Mouse (Mus musculus): ENCODE data around the gene Cdsn. TPM values are rescaled to one million over a fixed set of nuclear protein-coding genes. Genes with fewer than 3 reads are reported as not detected.

The Cdsn gene
- polyA plus RNA-seq, 1 experiment from 2014 or later: 0.02 TPM

- no peak overlapping the region for H3K4me2 ChIP-seq (ENCODE audit: low read depth, low read length)
- H3K36me3 ChIP-seq (ENCODE audit: control insufficient read depth, insufficient read depth): no peaks in the 10 kb centered on the region
- H3K27me3 ChIP-seq (ENCODE audit: control insufficient read depth, insufficient read depth, low read depth, low read length): no peaks in the 10 kb centered on the region
- no peaks in the 10 kb centered on the region for H3K9me3 ChIP-seq (replicated peaks; ENCODE audit: control insufficient read depth, low read length)
- H3K4me3 ChIP-seq (ENCODE audit: low read depth, low read length): no peak overlapping the region
- no peak overlapping the region for H3K27ac ChIP-seq (ENCODE audit: low read length)
- WGBS (ENCODE audit: insufficient replicate concordance): 70% methylated on average over 13 of the region's 13 CpGs
- ATAC-seq (ENCODE audit: low read depth): no peak
- H3K9ac ChIP-seq (ENCODE audit: low read depth, low read length): no peak overlapping the region
- no peaks in the 10 kb centered on the region for H3K4me1 ChIP-seq (ENCODE audit: control insufficient read depth, low read depth, low read length)
Measured at GRCm38 (mm10) chr17:35556186-35556765, 4.3 kb downstream of the Cdsn start.

GRCm38 (mm10) chr17:35556812-35557211 lies 4.9 kb downstream of the Cdsn start:
- 24% methylated on average over 5 of the region's 5 CpGs for whole genome bisulfite sequencing (ENCODE audit: insufficient replicate concordance)
- Histone ChIP-seq H3K27ac (ENCODE audit: low read length) (no peak overlapping the region), H3K4me3 (ENCODE audit: low read depth, low read length) (no peak overlapping the region), H3K27me3 (ENCODE audit: control insufficient read depth, insufficient read depth, low read depth, low read length) (no peaks in the 10 kb centered on the region), H3K4me1 (ENCODE audit: control insufficient read depth, low read depth, low read length) (no peaks in the 10 kb centered on the region), H3K9ac (ENCODE audit: low read depth, low read length) (no peak overlapping the region), H3K4me2 (ENCODE audit: low read depth, low read length) (no peak overlapping the region), H3K36me3 (ENCODE audit: control insufficient read depth, insufficient read depth) (no peaks in the 10 kb centered on the region), H3K9me3 (replicated peaks; ENCODE audit: control insufficient read depth, low read length) (no peaks in the 10 kb centered on the region)
- ATAC-seq (ENCODE audit: low read depth): no peak

DNA sequence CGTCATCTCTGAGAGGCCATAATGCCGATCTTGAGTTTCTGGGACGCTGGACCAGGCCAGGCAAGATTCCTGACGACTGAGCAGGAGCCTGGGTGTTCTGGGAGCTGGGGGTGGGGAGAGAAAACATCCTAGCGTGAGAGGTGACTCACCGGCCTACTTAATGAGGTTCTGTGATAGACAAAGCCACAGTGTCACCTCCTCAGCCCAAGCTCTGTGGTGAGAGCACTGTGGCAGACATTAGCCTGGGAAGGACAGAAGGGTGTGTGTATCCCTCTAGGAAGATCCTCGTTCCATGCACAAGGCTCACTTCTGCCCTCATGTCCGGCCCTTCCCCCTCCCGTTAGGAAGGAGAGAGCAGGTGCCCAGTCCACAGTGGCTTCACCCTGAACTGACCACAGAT lies 5.4 kb downstream of the Cdsn start:
- H3K4me2 ChIP-seq (ENCODE audit: low read depth, low read length): no peak overlapping the region
- H3K4me1 ChIP-seq (ENCODE audit: control insufficient read depth, low read depth, low read length): no peaks in the 10 kb centered on the region
- no peaks in the 10 kb centered on the region for H3K9me3 ChIP-seq (replicated peaks; ENCODE audit: control insufficient read depth, low read length)
- H3K4me3 ChIP-seq (ENCODE audit: low read depth, low read length): no peak overlapping the region
- no peaks in the 10 kb centered on the region for H3K36me3 ChIP-seq (ENCODE audit: control insufficient read depth, insufficient read depth)
- no peak overlapping the region for H3K9ac ChIP-seq (ENCODE audit: low read depth, low read length)
- no peaks in the 10 kb centered on the region for H3K27me3 ChIP-seq (ENCODE audit: control insufficient read depth, insufficient read depth, low read depth, low read length)
- ATAC-seq (ENCODE audit: low read depth): no peak
- 60% methylated on average over 9 of the region's 9 CpGs for WGBS (ENCODE audit: insufficient replicate concordance)
- H3K27ac ChIP-seq (ENCODE audit: low read length): no peak overlapping the region

GRCm38 (mm10) chr17:35558216-35558615 lies 6.3 kb downstream of the Cdsn start:
- Histone ChIP-seq H3K9me3 (replicated peaks; ENCODE audit: control insufficient read depth, low read length) (no peaks in the 10 kb centered on the region), H3K4me3 (ENCODE audit: low read depth, low read length) (no peak overlapping the region), H3K4me2 (ENCODE audit: low read depth, low read length) (no peak overlapping the region), H3K27ac (ENCODE audit: low read length) (no peak overlapping the region), H3K27me3 (ENCODE audit: control insufficient read depth, insufficient read depth, low read depth, low read length) (no peaks in the 10 kb centered on the region), H3K9ac (ENCODE audit: low read depth, low read length) (no peak overlapping the region), H3K4me1 (ENCODE audit: control insufficient read depth, low read depth, low read length) (no peaks in the 10 kb centered on the region), H3K36me3 (ENCODE audit: control insufficient read depth, insufficient read depth) (no peaks in the 10 kb centered on the region)
- no peak for ATAC-seq (ENCODE audit: low read depth)
- WGBS (ENCODE audit: insufficient replicate concordance): 42% methylated on average over 8 of the region's 8 CpGs

GRCm38 (mm10) chr17:35567150-35567549 lies 15.2 kb downstream of the Cdsn start, which contains the start of gene 2300002M23Rik:
TSS of gene 2300002M23Rik (plus strand) at chr17:35567450.
- Histone ChIP-seq H3K9me3 (replicated peaks; ENCODE audit: control insufficient read depth, low read length) (no peaks in the 10 kb centered on the region), H3K36me3 (ENCODE audit: control insufficient read depth, insufficient read depth) (no peaks in the 10 kb centered on the region), H3K4me3 (ENCODE audit: low read depth, low read length) (no peak within 1 kb of the TSS), H3K27ac (ENCODE audit: low read length) (no peak within 1 kb of the TSS), H3K4me2 (ENCODE audit: low read depth, low read length) (no peak within 1 kb of the TSS), H3K27me3 (ENCODE audit: control insufficient read depth, insufficient read depth, low read depth, low read length) (peaks cover 25% of the 10 kb centered on the region), H3K9ac (ENCODE audit: low read depth, low read length) (no peak within 1 kb of the TSS), H3K4me1 (ENCODE audit: control insufficient read depth, low read depth, low read length) (no peaks in the 10 kb centered on the region)
- ATAC-seq (ENCODE audit: low read depth): no peak
- 28% methylated on average over 3 of the region's 3 CpGs for WGBS (ENCODE audit: insufficient replicate concordance)

- Histone ChIP-seq H3K4me3 (ENCODE audit: low read depth, low read length) (no peak overlapping the region), H3K27me3 (ENCODE audit: control insufficient read depth, insufficient read depth, low read depth, low read length) (peaks cover 25% of the 10 kb centered on the region), H3K36me3 (ENCODE audit: control insufficient read depth, insufficient read depth) (no peaks in the 10 kb centered on the region), H3K9me3 (replicated peaks; ENCODE audit: control insufficient read depth, low read length) (no peaks in the 10 kb centered on the region), H3K27ac (ENCODE audit: low read length) (no peak overlapping the region), H3K4me1 (ENCODE audit: control insufficient read depth, low read depth, low read length) (no peaks in the 10 kb centered on the region), H3K9ac (ENCODE audit: low read depth, low read length) (no peak overlapping the region), H3K4me2 (ENCODE audit: low read depth, low read length) (no peak overlapping the region)
- WGBS (ENCODE audit: insufficient replicate concordance): 16% methylated on average over 9 of the region's 9 CpGs
- no peak for ATAC-seq (ENCODE audit: low read depth)
Measured at GRCm38 (mm10) chr17:35567767-35568166, 15.8 kb downstream of the Cdsn start.

DNA sequence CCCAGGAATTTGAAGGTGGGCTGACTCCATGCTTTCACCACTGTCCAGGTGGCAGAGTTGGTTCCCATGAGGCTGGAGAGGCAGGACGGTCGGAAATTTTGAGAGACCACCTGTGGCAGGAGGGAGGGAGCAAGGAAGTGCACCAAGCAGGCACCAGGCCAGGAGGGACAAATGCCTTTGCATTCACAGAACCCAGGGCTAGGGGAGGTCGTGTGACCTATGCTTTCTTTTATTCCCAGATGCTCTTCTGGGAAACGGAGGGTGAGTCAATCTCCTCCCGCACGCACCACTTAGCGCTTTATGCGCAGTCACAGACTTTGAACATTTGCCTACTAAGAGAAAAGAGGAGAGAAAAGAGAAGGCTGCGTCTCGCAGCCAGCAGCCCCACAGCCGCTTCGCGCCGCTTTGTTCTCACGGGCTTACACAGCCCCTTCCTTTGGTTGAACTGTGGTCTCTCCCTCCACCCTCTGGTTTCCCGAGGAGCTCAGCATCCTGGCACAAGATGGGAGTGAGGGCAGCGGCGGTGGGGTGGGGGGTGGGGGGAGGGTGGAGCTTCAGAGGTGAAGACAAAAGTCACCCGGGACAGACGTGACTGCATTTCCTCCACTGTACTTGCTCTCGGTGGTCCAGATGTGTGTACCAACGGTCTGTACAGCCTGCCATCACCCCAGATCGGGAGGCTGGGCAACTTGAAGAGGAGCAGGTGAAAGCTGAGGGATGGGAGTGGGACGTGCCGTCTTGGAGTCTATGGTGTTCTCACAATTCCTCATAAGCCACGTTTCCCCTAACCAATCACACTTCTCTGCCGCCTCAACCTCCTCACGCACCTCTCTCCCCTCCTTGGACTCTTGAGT lies 17.4 kb downstream of the Cdsn start:
- Histone ChIP-seq H3K4me2 (ENCODE audit: low read depth, low read length) (no peak overlapping the region), H3K4me3 (ENCODE audit: low read depth, low read length) (no peak overlapping the region), H3K9me3 (replicated peaks; ENCODE audit: control insufficient read depth, low read length) (no peaks in the 10 kb centered on the region), H3K27me3 (ENCODE audit: control insufficient read depth, insufficient read depth, low read depth, low read length) (peaks cover 25% of the 10 kb centered on the region), H3K4me1 (ENCODE audit: control insufficient read depth, low read depth, low read length) (no peaks in the 10 kb centered on the region), H3K9ac (ENCODE audit: low read depth, low read length) (no peak overlapping the region), H3K27ac (ENCODE audit: low read length) (no peak overlapping the region), H3K36me3 (ENCODE audit: control insufficient read depth, insufficient read depth) (no peaks in the 10 kb centered on the region)
- ATAC-seq (ENCODE audit: low read depth): no peak
- 5% methylated on average over 28 of the region's 28 CpGs for WGBS (ENCODE audit: insufficient replicate concordance)

GRCm38 (mm10) chr17:35570836-35571235 lies 18.9 kb downstream of the Cdsn start:
- H3K9ac ChIP-seq (ENCODE audit: low read depth, low read length): no peak overlapping the region
- H3K9me3 ChIP-seq (replicated peaks; ENCODE audit: control insufficient read depth, low read length): no peaks in the 10 kb centered on the region
- H3K36me3 ChIP-seq (ENCODE audit: control insufficient read depth, insufficient read depth): no peaks in the 10 kb centered on the region
- H3K27me3 ChIP-seq (ENCODE audit: control insufficient read depth, insufficient read depth, low read depth, low read length): peaks cover 30% of the 10 kb centered on the region
- H3K27ac ChIP-seq (ENCODE audit: low read length): no peak overlapping the region
- no peaks in the 10 kb centered on the region for H3K4me1 ChIP-seq (ENCODE audit: control insufficient read depth, low read depth, low read length)
- no peak overlapping the region for H3K4me3 ChIP-seq (ENCODE audit: low read depth, low read length)
- WGBS (ENCODE audit: insufficient replicate concordance): 66% methylated on average over 14 of the region's 14 CpGs
- H3K4me2 ChIP-seq (ENCODE audit: low read depth, low read length): no peak overlapping the region
- ATAC-seq (ENCODE audit: low read depth): no peak

DNA sequence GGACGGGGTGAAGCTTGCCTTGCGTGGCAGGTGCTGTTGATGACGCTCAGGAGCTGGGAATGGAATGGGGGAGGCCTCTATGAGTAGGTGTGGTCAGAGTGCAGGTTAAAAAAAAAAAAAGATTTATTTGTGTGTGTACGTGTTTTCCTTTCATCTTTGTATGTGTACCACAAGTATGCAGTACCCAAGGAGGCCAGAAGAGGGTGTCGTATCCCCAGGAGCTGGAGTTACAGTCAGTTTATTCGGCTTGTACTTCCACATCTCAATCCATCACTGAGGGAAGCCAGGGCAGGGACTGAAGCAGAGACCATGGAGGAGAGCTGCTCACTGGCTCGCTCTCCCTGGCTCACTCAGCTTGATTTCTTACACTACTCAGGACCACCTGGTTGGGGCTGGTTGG lies 19.5 kb downstream of the Cdsn start:
- ATAC-seq (ENCODE audit: low read depth): no peak
- Histone ChIP-seq H3K27me3 (ENCODE audit: control insufficient read depth, insufficient read depth, low read depth, low read length) (peaks cover 35% of the 10 kb centered on the region), H3K9ac (ENCODE audit: low read depth, low read length) (no peak overlapping the region), H3K36me3 (ENCODE audit: control insufficient read depth, insufficient read depth) (no peaks in the 10 kb centered on the region), H3K27ac (ENCODE audit: low read length) (no peak overlapping the region), H3K9me3 (replicated peaks; ENCODE audit: control insufficient read depth, low read length) (no peaks in the 10 kb centered on the region), H3K4me1 (ENCODE audit: control insufficient read depth, low read depth, low read length) (no peaks in the 10 kb centered on the region), H3K4me3 (ENCODE audit: low read depth, low read length) (no peak overlapping the region), H3K4me2 (ENCODE audit: low read depth, low read length) (no peak overlapping the region)
- WGBS (ENCODE audit: insufficient replicate concordance): 75% methylated on average over 7 of the region's 7 CpGs

Data from liver, embryonic 16.5 days (tissue).